In the genomic region with DNA sequence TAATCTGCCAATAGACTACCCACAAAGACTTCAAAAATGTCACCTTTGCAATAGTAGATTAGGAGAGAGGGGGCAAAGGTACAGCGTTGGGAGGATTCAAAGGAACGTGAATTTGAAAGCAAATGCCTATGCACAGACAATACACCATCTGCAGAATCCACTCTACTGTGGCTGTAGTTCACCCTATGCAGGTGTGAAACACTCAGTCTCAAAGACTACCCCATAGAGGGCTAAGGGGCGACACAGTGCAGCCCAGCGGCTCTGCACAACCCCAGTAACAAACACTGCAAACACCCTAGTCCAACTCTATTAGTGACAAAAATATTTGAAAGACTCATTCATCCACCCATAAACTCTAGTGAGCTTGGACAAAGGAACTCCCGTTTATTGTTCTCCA, we compare ENCODE assay signal across 12 mouse cellular contexts.
DNase-seq lines count a peak whose midpoint lies in the region; ATAC-seq and TF ChIP-seq lines count a peak whose summit lies in the region.
"Had no signal": no experiment of that assay in that cellular context is flagged by ENCODE, and none has a peak within 500 bp of the region (broad histone marks: within the 10 kb centered on the region; RNA-seq: fewer than 3 reads in every experiment).

No protein-coding gene starts in this region.

- no peak for TF ChIP-seq CTCF in intestine, postnatal 0 days (IDR thresholded peaks at IDR 0.05; ENCODE audit: low read depth)

- DNase-seq in hindbrain, embryonic 14.5 days (ENCODE audit: low spot score) = no peak
- DNase-seq in hindbrain, embryonic 11.5 days (ENCODE audit: low spot score) = no peak
- DNase-seq in limb, embryonic 10.5 days (ENCODE audit: low spot score) = peak; percentile 38
- no peak for DNase-seq in left cerebral cortex, postnatal 25 days (ENCODE audit: low spot score in 2 of 2)
- no peak for DNase-seq in MN1 (ENCODE audit: low spot score)
- DNase-seq: adrenal gland, adult 2 months; right cerebral cortex, postnatal 4 days had no signal

- 70% methylated on average over 5 of the region's 5 CpGs for whole genome bisulfite sequencing in hindbrain, embryonic 14.5 days
- WGBS in hindbrain, embryonic 11.5 days = 80% methylated on average over 5 of the region's 5 CpGs
- WGBS in embryonic facial prominence, embryonic 13.5 days = 30% methylated on average over 5 of the region's 5 CpGs
- WGBS in limb, embryonic 10.5 days = 69% methylated on average over 5 of the region's 5 CpGs
- WGBS in neural tube, embryonic 13.5 days = 75% methylated on average over 5 of the region's 5 CpGs
- WGBS in intestine, postnatal 0 days = 75% methylated on average over 5 of the region's 5 CpGs

- no peak overlapping the region for H3K4me3 ChIP-seq in hindbrain, embryonic 14.5 days (replicated peaks; ENCODE audit: low read length)
- H3K4me3 ChIP-seq in hindbrain, embryonic 11.5 days (ENCODE audit: low read depth, low read length) = no peak overlapping the region
- H3K4me3 ChIP-seq in embryonic facial prominence, embryonic 13.5 days = peak overlapping the region; percentile 3; the same call in 1 of the 2 replicates
- H3K4me3 ChIP-seq in limb, embryonic 10.5 days = peak overlapping the region; percentile 18; the same call in 1 of the 2 replicates
- H3K4me3 ChIP-seq in neural tube, embryonic 13.5 days = no peak overlapping the region
- no peak overlapping the region for H3K4me3 ChIP-seq in intestine, postnatal 0 days (ENCODE audit: low read depth, low read length)

- H3K27me3 ChIP-seq in hindbrain, embryonic 14.5 days (ENCODE audit: control insufficient read depth, insufficient read depth, low read length) = no peaks in the 10 kb centered on the region
- H3K27me3 ChIP-seq in hindbrain, embryonic 11.5 days (ENCODE audit: control insufficient read depth, insufficient read depth, low read length) = no peaks in the 10 kb centered on the region
- H3K27me3 ChIP-seq in embryonic facial prominence, embryonic 13.5 days = peaks cover 3% of the 10 kb centered on the region; the same call in 1 of the 2 replicates
- no peaks in the 10 kb centered on the region for H3K27me3 ChIP-seq in limb, embryonic 10.5 days (ENCODE audit: low read depth, poor library complexity, severe bottlenecking)
- H3K27me3 ChIP-seq in neural tube, embryonic 13.5 days = no peaks in the 10 kb centered on the region
- no peaks in the 10 kb centered on the region for H3K27me3 ChIP-seq in intestine, postnatal 0 days (replicated peaks; ENCODE audit: control insufficient read depth, insufficient read depth, low read length)

- H3K4me1 ChIP-seq in hindbrain, embryonic 14.5 days (replicated peaks; ENCODE audit: control insufficient read depth, insufficient read depth, low read length) = peaks cover 16% of the 10 kb centered on the region; the same call in 1 of the 2 replicates
- H3K4me1 ChIP-seq in hindbrain, embryonic 11.5 days (replicated peaks; ENCODE audit: control insufficient read depth, insufficient read depth, low read length) = no peaks in the 10 kb centered on the region
- peaks cover 48% of the 10 kb centered on the region for H3K4me1 ChIP-seq in embryonic facial prominence, embryonic 13.5 days
- peaks cover 66% of the 10 kb centered on the region for H3K4me1 ChIP-seq in limb, embryonic 10.5 days
- peaks cover 19% of the 10 kb centered on the region for H3K4me1 ChIP-seq in neural tube, embryonic 13.5 days (replicated peaks)
- no peaks in the 10 kb centered on the region for H3K4me1 ChIP-seq in intestine, postnatal 0 days (replicated peaks; ENCODE audit: control insufficient read depth, insufficient read depth, low read length)

- peak overlapping the region; percentile 24 for H3K4me2 ChIP-seq in hindbrain, embryonic 14.5 days (replicated peaks)
- H3K4me2 ChIP-seq in hindbrain, embryonic 11.5 days (replicated peaks; ENCODE audit: low read depth, low read length) = no peak overlapping the region
- peak overlapping the region; percentile 44 for H3K4me2 ChIP-seq in embryonic facial prominence, embryonic 13.5 days
- H3K4me2 ChIP-seq in neural tube, embryonic 13.5 days = peak overlapping the region; percentile 9; the same call in 1 of the 2 replicates
- H3K4me2 ChIP-seq in intestine, postnatal 0 days (replicated peaks; ENCODE audit: low read depth) = no peak overlapping the region

- H3K27ac ChIP-seq in hindbrain, embryonic 14.5 days = no peak overlapping the region
- no peak overlapping the region for H3K27ac ChIP-seq in hindbrain, embryonic 11.5 days (ENCODE audit: low read depth, low read length)
- H3K27ac ChIP-seq in embryonic facial prominence, embryonic 13.5 days = peak overlapping the region; percentile 72
- H3K27ac ChIP-seq in limb, embryonic 10.5 days = peak overlapping the region; percentile 79
- H3K27ac ChIP-seq in neural tube, embryonic 13.5 days (replicated peaks) = peak overlapping the region; percentile 24; the same call in 1 of the 2 replicates
- H3K27ac ChIP-seq in intestine, postnatal 0 days (ENCODE audit: low read depth, low read length) = no peak overlapping the region
- H3K27ac ChIP-seq: kidney, postnatal 0 days; liver, embryonic 14.5 days had no signal

- H3K9me3 ChIP-seq in hindbrain, embryonic 14.5 days (ENCODE audit: control insufficient read depth, low read length) = no peaks in the 10 kb centered on the region
- no peaks in the 10 kb centered on the region for H3K9me3 ChIP-seq in hindbrain, embryonic 11.5 days (ENCODE audit: control insufficient read depth, low read length)
- no peaks in the 10 kb centered on the region for H3K9me3 ChIP-seq in embryonic facial prominence, embryonic 13.5 days
- no peaks in the 10 kb centered on the region for H3K9me3 ChIP-seq in limb, embryonic 10.5 days (replicated peaks)
- H3K9me3 ChIP-seq in neural tube, embryonic 13.5 days = no peaks in the 10 kb centered on the region
- H3K9me3 ChIP-seq in intestine, postnatal 0 days (ENCODE audit: control insufficient read depth) = no peaks in the 10 kb centered on the region

- ATAC-seq in hindbrain, embryonic 14.5 days (ENCODE audit: low FRiP score) = no peak
- no peak for ATAC-seq in hindbrain, embryonic 11.5 days (ENCODE audit: low FRiP score)
- no peak; the same call in 1 of the 2 replicates for ATAC-seq in embryonic facial prominence, embryonic 13.5 days (ENCODE audit: insufficient number of reproducible peaks, insufficient read depth, low FRiP score, low TSS enrichment, low read depth)
- ATAC-seq in neural tube, embryonic 13.5 days (ENCODE audit: low read depth) = peak; percentile 47; the same call in 1 of the 2 replicates
- no peak for ATAC-seq in intestine, postnatal 0 days

- H3K36me3 ChIP-seq in hindbrain, embryonic 14.5 days (replicated peaks; ENCODE audit: control insufficient read depth, insufficient read depth) = no peaks in the 10 kb centered on the region
- no peaks in the 10 kb centered on the region for H3K36me3 ChIP-seq in hindbrain, embryonic 11.5 days (ENCODE audit: control insufficient read depth, insufficient read depth, low read length)
- H3K36me3 ChIP-seq in embryonic facial prominence, embryonic 13.5 days = no peaks in the 10 kb centered on the region
- no peaks in the 10 kb centered on the region for H3K36me3 ChIP-seq in limb, embryonic 10.5 days
- H3K36me3 ChIP-seq in neural tube, embryonic 13.5 days = no peaks in the 10 kb centered on the region
- no peaks in the 10 kb centered on the region for H3K36me3 ChIP-seq in intestine, postnatal 0 days (ENCODE audit: control insufficient read depth, insufficient read depth)

- no peak overlapping the region for H3K9ac ChIP-seq in hindbrain, embryonic 14.5 days
- H3K9ac ChIP-seq in hindbrain, embryonic 11.5 days (ENCODE audit: low read depth, low read length) = no peak overlapping the region
- no peak overlapping the region for H3K9ac ChIP-seq in embryonic facial prominence, embryonic 13.5 days
- 0 out of 2 replicates have a peak overlapping the region, but pooled peaks have one; percentile 22 for H3K9ac ChIP-seq in neural tube, embryonic 13.5 days
- H3K9ac ChIP-seq in intestine, postnatal 0 days (ENCODE audit: low read depth, low read length) = no peak overlapping the region
- H3K9ac ChIP-seq: liver, embryonic 14.5 days had no signal

- intact Hi-C loops in left cerebral cortex, postnatal 25 days (cut with DNase I) = no loop called here

Comparison
In these comparisons a context has a peak if more than half of its experiments do, and no peak if none do; other contexts are left out.
1. H3K4me2 ChIP-seq: peak in hindbrain, embryonic 14.5 days (single experiment), embryonic facial prominence, embryonic 13.5 days (single experiment) and neural tube, embryonic 13.5 days (single experiment); none in hindbrain, embryonic 11.5 days (single experiment) and intestine, postnatal 0 days (single experiment).
2. H3K27ac ChIP-seq: peak in embryonic facial prominence, embryonic 13.5 days (single experiment), limb, embryonic 10.5 days (single experiment) and neural tube, embryonic 13.5 days (single experiment); none in hindbrain, embryonic 14.5 days (single experiment), hindbrain, embryonic 11.5 days (single experiment) and intestine, postnatal 0 days (single experiment).
3. H3K4me3 ChIP-seq: peak in embryonic facial prominence, embryonic 13.5 days (single experiment) and limb, embryonic 10.5 days (single experiment); none in hindbrain, embryonic 14.5 days (single experiment), hindbrain, embryonic 11.5 days (single experiment), neural tube, embryonic 13.5 days (single experiment) and intestine, postnatal 0 days (single experiment).